Mouse (Mus musculus): ENCODE results near the gene Pde10a.

DNA sequence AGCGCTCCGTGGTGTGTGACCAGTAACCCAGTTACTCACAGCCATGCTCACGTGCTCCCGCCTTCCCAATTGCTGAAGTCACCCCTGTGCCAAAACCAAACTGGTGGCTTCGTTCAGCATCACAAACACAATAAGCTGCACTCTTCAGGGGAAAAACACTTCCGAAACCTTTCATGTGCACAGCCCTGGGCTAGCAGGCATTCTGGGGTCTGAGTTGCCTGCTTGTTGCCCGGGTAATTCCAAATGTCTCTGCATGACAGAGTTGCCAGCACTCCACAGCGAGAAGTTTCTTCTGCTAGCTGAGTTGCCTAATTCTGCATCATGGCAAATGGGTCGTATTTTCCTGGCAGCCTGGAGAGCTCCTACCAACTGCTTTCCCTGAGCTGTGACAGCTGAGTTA, 302.0 kb downstream of the Pde10a start:
- TF ChIP-seq GATA1 (IDR thresholded peaks at IDR 0.05; ENCODE audit: borderline replicate concordance, low read length), result no peak
- no peak for TF ChIP-seq FLI1 (IDR thresholded peaks at IDR 0.05; ENCODE audit: low read length)

All from megakaryocyte, embryonic 14.5 days (primary cell).